Mouse (Mus musculus): Measurements from ENCODE around the gene Onecut1.

GRCm38 (mm10) chr9:74937761-74938160 lies 76.0 kb downstream of the Onecut1 start:
- no peak for TF ChIP-seq CTCF (IDR thresholded peaks at IDR 0.05; ENCODE audit: control insufficient read depth, insufficient read depth, insufficient replicate concordance, low read depth, low read length)
- TF ChIP-seq POLR2A (IDR thresholded peaks at IDR 0.05; ENCODE audit: control insufficient read depth, low read depth, low read length) = no peak

Data from testis, adult 2 months (tissue).